Mouse (Mus musculus): ENCODE measurements around the gene Htr5b.

GRCm38 (mm10) chr1:121478284-121478980 lies 49.8 kb downstream of the Htr5b start:
- TF ChIP-seq CTCF (IDR thresholded peaks at IDR 0.05) = no peak
- no peak for TF ChIP-seq EP300 (IDR thresholded peaks at IDR 0.05)

Data from lung, postnatal 0 days (tissue).